Mouse (Mus musculus) midbrain, embryonic 13.5 days (tissue): ENCODE results near the gene Ralgps1. TPM values are rescaled to one million over a fixed set of nuclear protein-coding genes. Genes with fewer than 3 reads are reported as not detected.

Experiments used
- ATAC-seq: fragments of 200-750 bp; cut with Nextera tagmentation; 2 replicates; pipeline ENCODE4 v1.8.0; 2017; ENCODE audit warnings: mild to moderate bottlenecking, moderate TSS enrichment, moderate library complexity
- H3K27ac ChIP-seq: fragments of 300-500 bp; sonication (generic); 2 replicates; pipeline ENCODE4 v1.5.1; 2015; ENCODE audit warnings: inconsistent platforms, mild to moderate bottlenecking, moderate library complexity
- H3K27me3 ChIP-seq: fragments of 300-500 bp; sonication (generic); 2 replicates; pipeline ENCODE4 v1.6.1; 2015; ENCODE audit warnings: mild to moderate bottlenecking, inconsistent platforms
- H3K36me3 ChIP-seq: fragments of 300-500 bp; sonication (generic); 2 replicates; pipeline ENCODE4 v1.6.1; 2015; ENCODE audit warnings: mild to moderate bottlenecking, inconsistent platforms
- H3K4me1 ChIP-seq: fragments of 300-500 bp; sonication (generic); replicated peaks from 2 replicates; pipeline ENCODE4 v1.6.1; 2015; ENCODE audit warnings: inconsistent platforms
- H3K4me2 ChIP-seq: fragments of 300-500 bp; sonication (generic); replicated peaks from 2 replicates; pipeline ENCODE4 v1.6.1; 2015; ENCODE audit warnings: moderate library complexity, mild to moderate bottlenecking, inconsistent platforms
- H3K4me3 ChIP-seq: fragments of 300-500 bp; sonication (generic); replicated peaks from 2 replicates; pipeline ENCODE4 v1.5.1; 2015; ENCODE audit warnings: mild to moderate bottlenecking, inconsistent platforms
- H3K9ac ChIP-seq: fragments of 300-500 bp; sonication (generic); replicated peaks from 2 replicates; pipeline ENCODE4 v1.6.1; 2015; ENCODE audit warnings: mild to moderate bottlenecking, inconsistent platforms
- H3K9me3 ChIP-seq: fragments of 300-500 bp; sonication (generic); 2 replicates; pipeline ENCODE4 v1.6.1; 2016; ENCODE audit warnings: mild to moderate bottlenecking, inconsistent platforms
- WGBS: fragments of 180-500 bp; shearing (Covaris S2); methylation state at CpG from one replicate; pipeline ENCODE4 v1.1.7; 2015; 5-methylcytosine and 5-hydroxymethylcytosine counted together
- polyA plus RNA-seq: library from polyadenylated mRNA; unstranded; fragments of >200 nt; fragmentation: Nextera tagmentation; extraction: Ambion mirVana; gene quantifications from 2 replicates; pipeline ENCODE4 v1.2.1, GENCODE M21; 2015

Gene Ralgps1
- polyA plus RNA-seq, 1 experiment from 2014 or later: 37.0 TPM

DNA sequence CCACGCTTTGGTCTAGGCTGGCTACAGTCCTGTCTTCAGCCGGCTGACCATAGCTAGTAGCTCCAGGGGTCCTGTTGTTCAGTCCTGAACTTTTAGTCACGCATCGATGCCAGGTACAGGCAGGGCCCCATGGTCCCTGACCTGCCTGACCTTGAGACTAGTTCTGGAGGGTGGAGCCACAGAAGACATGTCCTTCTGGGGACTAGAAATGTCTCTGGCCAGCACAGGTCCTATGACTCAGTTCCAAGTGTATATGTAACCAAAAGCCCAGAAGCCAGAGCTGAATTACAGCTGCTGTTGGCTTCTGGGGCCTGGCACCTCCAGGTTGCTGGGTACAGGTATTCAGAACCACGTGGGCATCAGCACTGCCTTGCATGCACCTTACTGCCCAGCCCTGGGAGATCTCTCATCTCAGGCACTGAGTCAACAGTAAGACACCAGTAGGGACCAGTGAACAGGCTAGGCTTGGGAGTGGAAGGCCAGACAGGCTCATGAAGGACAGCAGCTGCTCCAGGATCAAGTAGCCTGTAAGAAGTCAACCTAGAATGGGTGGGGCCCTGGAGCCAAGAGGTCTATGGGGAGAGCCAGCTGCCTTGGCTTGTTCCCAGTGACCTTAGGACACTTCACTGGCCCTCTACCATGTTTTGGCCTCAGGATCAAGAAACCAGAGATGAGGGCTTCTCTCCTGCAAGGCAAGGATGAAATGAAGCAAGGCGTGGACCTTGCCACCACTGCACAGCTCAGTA lies 182.2 kb downstream of the Ralgps1 start:
- no peak overlapping the region for H3K9ac ChIP-seq
- H3K27me3 ChIP-seq: no peaks in the 10 kb centered on the region
- no peak overlapping the region for H3K4me2 ChIP-seq
- 79% methylated on average over 6 of the region's 6 CpGs for WGBS
- H3K4me3 ChIP-seq: no peak overlapping the region
- no peaks in the 10 kb centered on the region for H3K36me3 ChIP-seq
- no peak overlapping the region for H3K27ac ChIP-seq
- no peaks in the 10 kb centered on the region for H3K9me3 ChIP-seq
- no peak for ATAC-seq
- H3K4me1 ChIP-seq: no peaks in the 10 kb centered on the region; the same call in 1 of the 2 replicates

DNA sequence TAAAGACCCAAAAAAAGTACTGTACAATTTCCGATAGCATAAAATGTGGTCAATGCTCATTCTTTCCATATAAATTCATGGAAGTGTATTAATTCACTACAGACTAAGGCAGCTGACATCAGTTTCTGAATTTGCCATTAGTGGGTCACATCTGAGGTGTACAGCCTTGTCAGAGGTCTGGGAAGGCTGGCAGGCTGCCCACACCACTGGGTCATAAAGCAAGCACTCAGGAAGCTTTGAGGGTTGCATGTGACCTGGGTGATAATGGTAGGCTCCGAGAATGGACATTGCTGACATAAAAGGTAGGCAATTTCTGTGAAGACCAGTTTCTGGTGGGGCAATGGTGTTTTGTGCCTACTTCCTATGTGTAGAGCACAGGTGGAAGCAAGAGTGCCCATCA lies 183.4 kb downstream of the Ralgps1 start:
- Histone ChIP-seq H3K9ac (no peak overlapping the region), H3K36me3 (no peaks in the 10 kb centered on the region), H3K27me3 (no peaks in the 10 kb centered on the region), H3K4me2 (no peak overlapping the region), H3K9me3 (no peaks in the 10 kb centered on the region), H3K4me3 (no peak overlapping the region), H3K4me1 (no peaks in the 10 kb centered on the region; the same call in 1 of the 2 replicates), H3K27ac (no peak overlapping the region)
- 87% methylated on average over 2 of the region's 2 CpGs for WGBS
- ATAC-seq: no peak

DNA sequence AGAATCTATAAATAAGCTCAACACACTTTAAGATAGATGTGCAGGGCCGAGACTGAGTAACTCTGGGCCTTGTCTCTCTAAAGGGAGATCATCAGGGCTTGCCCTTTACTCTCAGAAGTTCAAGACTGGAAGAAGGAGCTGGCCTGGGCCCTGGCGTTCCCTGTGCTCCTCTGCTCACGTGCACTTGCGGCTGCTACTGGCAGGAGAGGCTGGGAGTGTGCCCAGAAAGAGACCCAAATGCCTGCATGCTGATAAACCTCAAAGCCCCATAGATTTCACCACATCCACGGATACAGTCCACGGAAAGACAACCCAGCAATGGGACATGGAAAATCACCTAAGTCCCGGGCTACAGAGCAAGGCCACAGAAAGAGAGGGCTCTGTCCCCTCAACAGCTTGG lies 184.8 kb downstream of the Ralgps1 start:
- H3K27ac ChIP-seq: 0 out of 2 replicates have a peak overlapping the region, but pooled peaks have one; percentile 39
- no peaks in the 10 kb centered on the region for H3K36me3 ChIP-seq
- H3K9me3 ChIP-seq: no peaks in the 10 kb centered on the region
- H3K4me2 ChIP-seq: no peak overlapping the region
- WGBS: 79% methylated on average over 7 of the region's 7 CpGs
- no peaks in the 10 kb centered on the region for H3K27me3 ChIP-seq
- H3K9ac ChIP-seq: no peak overlapping the region
- no peak overlapping the region for H3K4me3 ChIP-seq
- ATAC-seq: no peak
- no peaks in the 10 kb centered on the region; the same call in 1 of the 2 replicates for H3K4me1 ChIP-seq

DNA sequence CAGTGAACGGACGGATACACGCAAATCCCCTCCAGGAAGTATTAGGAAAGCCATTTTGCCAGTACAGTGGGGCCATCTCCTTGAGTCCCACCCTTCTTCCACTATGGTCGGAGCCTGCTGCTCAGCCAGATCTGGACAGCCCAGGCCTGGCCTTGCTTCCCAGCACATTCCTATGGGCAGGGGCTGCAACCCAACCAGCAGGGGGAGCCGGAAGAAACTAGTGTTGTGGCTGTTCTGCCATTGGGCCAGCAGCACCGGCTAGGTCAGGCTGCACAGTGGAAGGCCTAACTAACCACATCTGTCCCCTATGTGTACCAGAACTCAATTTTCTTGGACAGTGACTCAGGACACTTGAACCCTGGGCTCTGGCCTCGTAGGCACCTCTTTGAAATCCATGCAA lies 186.0 kb downstream of the Ralgps1 start:
- H3K36me3 ChIP-seq: no peaks in the 10 kb centered on the region
- no peak overlapping the region for H3K27ac ChIP-seq
- no peak overlapping the region for H3K4me2 ChIP-seq
- H3K4me1 ChIP-seq: peaks cover 1% of the 10 kb centered on the region
- H3K27me3 ChIP-seq: no peaks in the 10 kb centered on the region
- no peaks in the 10 kb centered on the region for H3K9me3 ChIP-seq
- no peak overlapping the region for H3K4me3 ChIP-seq
- H3K9ac ChIP-seq: no peak overlapping the region
- WGBS: 75% methylated on average over 7 of the region's 7 CpGs
- ATAC-seq: no peak

DNA sequence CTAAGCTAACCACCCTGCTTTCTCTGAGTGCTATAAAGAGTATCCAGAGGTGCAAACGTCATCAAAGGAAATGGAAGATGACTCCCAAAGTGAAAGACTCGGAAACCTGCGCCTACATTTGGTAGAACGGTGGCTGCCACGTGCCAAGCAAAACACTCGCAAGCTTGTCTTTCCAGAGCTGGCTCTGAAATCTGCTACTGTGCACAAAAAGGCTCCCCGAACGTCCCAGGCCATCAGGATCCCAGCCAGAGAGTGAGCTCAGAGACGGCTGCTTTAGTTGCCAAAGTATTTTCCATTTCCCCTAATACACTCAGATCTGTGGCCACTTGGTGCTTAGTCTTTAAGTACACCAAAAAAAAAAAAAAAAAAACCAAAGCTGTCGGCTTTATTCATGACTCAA lies 186.6 kb downstream of the Ralgps1 start:
- ATAC-seq: no peak
- Histone ChIP-seq H3K9me3 (no peaks in the 10 kb centered on the region), H3K4me3 (no peak overlapping the region), H3K4me2 (no peak overlapping the region), H3K27me3 (no peaks in the 10 kb centered on the region), H3K4me1 (peaks cover 8% of the 10 kb centered on the region), H3K36me3 (no peaks in the 10 kb centered on the region), H3K27ac (no peak overlapping the region), H3K9ac (no peak overlapping the region)
- 84% methylated on average over 10 of the region's 10 CpGs for WGBS

DNA sequence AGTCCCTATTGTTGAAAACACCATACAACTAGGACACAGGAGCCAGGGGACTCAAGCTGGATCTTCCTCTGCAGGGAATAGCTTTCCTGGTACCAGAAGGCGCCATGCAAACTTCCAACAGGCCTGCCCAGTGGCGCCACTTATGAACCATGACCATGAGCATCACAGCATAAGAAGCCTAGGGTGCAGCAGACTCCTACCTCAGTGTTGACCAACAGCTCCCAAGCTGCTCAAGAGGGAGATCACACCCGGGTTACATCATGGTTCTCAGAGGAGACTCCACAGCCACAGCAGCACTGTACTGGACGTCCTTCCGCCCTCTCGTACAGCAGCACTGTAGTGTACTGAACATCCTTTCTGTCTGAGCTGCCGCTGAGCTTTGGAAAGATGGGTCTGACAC lies 188.0 kb downstream of the Ralgps1 start:
- peaks cover 21% of the 10 kb centered on the region for H3K4me1 ChIP-seq
- H3K27ac ChIP-seq: no peak overlapping the region
- no peaks in the 10 kb centered on the region for H3K27me3 ChIP-seq
- WGBS: 95% methylated on average over 7 of the region's 7 CpGs
- no peak overlapping the region for H3K9ac ChIP-seq
- ATAC-seq: no peak
- H3K4me3 ChIP-seq: no peak overlapping the region
- H3K9me3 ChIP-seq: no peaks in the 10 kb centered on the region
- H3K4me2 ChIP-seq: no peak overlapping the region
- H3K36me3 ChIP-seq: no peaks in the 10 kb centered on the region

DNA sequence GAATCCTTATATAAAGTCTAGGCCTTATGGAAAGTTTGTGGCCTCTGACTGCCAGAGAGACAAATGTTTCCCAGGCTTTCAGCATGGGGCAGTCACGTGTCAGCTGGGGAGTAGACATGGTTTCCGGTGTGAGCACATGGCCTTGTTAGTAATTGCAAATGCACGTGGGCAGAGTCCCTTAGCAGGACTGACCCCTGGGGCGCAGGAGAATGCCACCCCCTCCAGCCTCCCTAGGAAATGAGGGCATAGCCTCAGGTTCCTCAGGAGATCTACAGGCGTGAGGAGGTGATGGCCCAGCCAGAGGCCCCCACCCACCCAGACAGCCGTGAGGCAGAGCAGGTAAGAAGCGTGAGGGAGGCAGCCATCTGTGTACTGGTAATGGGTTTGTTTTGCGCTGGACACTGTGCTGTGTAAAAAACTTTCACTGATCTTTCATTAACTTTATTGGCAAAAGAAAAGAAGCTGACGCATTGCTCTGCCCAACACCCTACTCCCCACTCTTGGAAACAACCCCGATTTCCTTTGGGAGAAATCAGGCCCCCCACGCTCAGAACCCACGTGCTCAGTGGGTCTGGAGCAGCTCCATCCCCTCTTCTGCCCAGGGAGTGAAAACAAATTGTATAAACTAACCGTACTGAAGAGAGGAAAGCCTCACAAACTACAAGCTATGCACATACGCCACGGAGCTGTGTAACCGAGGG lies 191.2 kb downstream of the Ralgps1 start:
- Histone ChIP-seq H3K36me3 (no peaks in the 10 kb centered on the region), H3K4me3 (no peak overlapping the region), H3K27ac (no peak overlapping the region), H3K9me3 (no peaks in the 10 kb centered on the region), H3K4me2 (no peak overlapping the region), H3K9ac (no peak overlapping the region), H3K27me3 (no peaks in the 10 kb centered on the region), H3K4me1 (peaks cover 34% of the 10 kb centered on the region)
- ATAC-seq: no peak
- 61% methylated on average over 16 of the region's 16 CpGs for WGBS

DNA sequence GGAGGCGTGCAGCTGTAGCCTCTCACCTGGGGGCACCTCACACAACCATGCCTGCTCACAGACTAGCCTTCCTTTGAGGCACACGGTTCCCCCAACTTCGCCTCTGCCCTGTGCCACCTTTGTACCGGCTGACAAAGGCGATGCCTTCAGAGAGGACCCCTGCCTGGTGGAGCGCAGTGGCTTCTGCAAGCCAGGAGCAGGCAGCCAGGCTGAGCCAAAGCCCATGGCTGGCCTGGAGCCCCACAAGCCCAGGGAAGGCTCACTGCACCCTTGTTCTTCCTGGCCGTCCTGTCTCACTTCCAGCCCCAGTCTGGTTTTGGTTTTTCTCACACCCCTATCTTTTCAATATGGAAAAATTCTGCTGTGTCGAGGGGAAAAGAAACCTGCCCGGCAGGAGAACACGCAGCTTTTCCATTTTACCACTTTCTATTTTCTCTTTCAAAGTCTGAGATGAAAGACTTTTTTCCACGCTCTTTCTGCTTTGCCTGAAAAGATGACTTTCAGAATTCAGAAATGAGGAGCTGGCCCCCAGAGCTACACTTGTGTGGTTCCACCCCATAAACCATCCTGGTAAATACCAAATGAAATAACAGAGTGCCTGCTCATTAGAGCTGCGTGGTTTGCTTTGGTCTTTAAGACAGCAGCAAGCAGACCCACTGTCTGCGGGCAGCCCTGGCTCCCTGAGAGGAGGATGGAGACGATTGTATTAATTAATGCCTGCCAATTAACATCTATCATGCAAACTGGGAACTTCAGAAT lies 191.9 kb downstream of the Ralgps1 start:
- H3K27me3 ChIP-seq: no peaks in the 10 kb centered on the region
- no peak overlapping the region for H3K4me3 ChIP-seq
- H3K36me3 ChIP-seq: no peaks in the 10 kb centered on the region
- no peak overlapping the region for H3K4me2 ChIP-seq
- 42% methylated on average over 14 of the region's 14 CpGs for WGBS
- no peak for ATAC-seq
- peaks cover 36% of the 10 kb centered on the region for H3K4me1 ChIP-seq
- no peaks in the 10 kb centered on the region for H3K9me3 ChIP-seq
- H3K27ac ChIP-seq: peak overlapping the region; percentile 31; the same call in 1 of the 2 replicates
- H3K9ac ChIP-seq: no peak overlapping the region

DNA sequence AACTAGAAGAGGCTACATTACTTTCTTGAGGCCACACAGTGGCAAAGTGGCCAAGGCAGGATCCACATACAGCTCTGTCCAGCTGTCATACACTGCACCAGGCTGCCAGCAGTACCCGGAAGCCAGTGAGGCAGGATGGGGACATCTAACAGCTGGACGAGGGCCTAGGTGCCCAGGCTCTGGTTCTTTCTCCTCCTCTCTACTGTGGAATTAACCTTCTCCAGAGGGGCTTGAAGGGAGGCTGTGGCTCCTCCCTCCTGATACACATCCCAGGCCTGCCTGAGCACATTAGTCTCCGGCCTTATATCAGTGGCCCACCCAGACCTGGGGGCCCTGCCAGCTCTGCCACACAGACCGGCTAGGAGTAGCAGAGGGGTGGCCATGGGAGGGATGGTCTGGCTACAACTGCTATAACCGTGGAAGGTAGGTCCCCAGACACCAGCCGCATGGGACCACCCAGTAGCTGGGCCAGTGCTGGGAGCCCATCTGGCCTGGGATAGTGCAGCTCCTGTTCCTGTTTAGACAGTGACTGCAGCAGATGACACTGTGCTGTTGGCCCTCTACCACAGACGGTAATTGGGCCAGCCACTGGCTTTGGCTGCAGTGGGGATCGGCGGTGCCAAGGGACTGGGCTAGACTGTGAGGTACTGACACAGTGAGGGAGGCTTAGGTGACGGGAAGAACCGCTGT lies 192.9 kb downstream of the Ralgps1 start:
- WGBS: 61% methylated on average over 11 of the region's 11 CpGs
- Histone ChIP-seq H3K9me3 (no peaks in the 10 kb centered on the region), H3K27ac (no peak overlapping the region), H3K4me3 (no peak overlapping the region), H3K27me3 (no peaks in the 10 kb centered on the region), H3K4me1 (peaks cover 38% of the 10 kb centered on the region), H3K36me3 (peaks cover 7% of the 10 kb centered on the region), H3K4me2 (no peak overlapping the region), H3K9ac (no peak overlapping the region)
- ATAC-seq: peak; percentile 57; the same call in 1 of the 2 replicates

DNA sequence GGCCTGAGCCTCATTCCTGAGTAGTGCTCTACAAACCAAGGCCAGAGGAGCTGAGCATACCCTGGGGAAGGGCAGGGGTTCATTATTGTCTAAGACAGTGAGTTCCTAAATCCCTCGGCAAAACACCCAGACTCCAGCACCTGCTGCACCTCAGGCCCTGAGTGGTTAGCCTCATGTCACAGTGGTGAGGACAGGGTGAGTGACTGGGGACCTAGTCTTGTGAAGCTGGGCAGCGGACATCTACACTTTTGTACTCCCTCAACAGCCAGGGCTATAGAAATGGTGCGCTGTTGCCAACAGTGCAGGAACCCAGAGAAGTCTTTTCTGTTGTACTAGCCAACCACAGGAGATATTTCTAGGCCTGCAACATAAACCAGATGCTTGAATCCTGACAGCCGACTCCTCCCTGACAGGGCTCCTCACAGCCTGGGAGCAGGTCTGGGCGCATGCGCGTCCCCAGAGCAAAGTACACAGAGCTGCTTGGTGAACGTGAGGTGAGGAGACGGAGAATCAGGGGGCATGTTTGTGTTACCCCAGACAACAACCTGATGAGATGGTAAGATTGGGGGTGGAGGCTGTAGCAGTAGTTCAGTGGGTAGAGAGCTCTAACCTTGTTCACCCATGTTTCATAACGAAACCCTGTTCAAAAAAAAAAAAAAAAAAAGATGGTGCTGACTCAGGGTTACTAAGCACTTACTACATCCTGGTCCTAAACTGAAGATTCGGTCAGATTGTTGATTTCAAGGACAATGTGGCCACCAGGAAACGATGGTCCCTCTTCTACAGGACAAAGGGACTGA lies 193.6 kb downstream of the Ralgps1 start:
- Histone ChIP-seq H3K36me3 (peaks cover 14% of the 10 kb centered on the region), H3K4me2 (no peak overlapping the region), H3K4me1 (peaks cover 38% of the 10 kb centered on the region), H3K27ac (no peak overlapping the region), H3K9me3 (no peaks in the 10 kb centered on the region), H3K9ac (no peak overlapping the region), H3K27me3 (no peaks in the 10 kb centered on the region), H3K4me3 (no peak overlapping the region)
- WGBS: 90% methylated on average over 12 of the region's 12 CpGs
- ATAC-seq: no peak

DNA sequence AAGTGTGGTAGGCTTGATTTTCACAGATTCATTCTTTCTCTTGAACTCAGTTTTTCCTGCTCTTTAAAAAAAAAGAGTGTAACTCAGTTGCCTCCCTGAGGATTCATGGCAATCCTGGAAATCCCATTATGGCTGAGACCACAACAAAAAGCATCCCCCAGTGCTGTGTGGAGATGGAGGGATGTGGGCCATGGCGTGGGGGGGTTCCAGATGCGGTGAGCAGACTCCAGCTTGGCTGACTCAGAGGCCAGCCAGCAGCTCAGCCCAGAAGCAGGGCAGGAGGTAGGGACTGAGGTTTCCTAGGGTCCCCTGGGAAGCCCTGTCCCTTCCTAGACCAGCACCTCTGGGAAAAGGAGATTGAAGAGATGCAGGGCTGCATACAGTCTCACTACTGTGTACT lies 194.4 kb downstream of the Ralgps1 start:
- WGBS: 43% methylated on average over 2 of the region's 2 CpGs
- no peak for ATAC-seq

More for the DNA sequence above, 194.4 kb downstream of the Ralgps1 start:
- H3K36me3 ChIP-seq: peaks cover 22% of the 10 kb centered on the region
- H3K9me3 ChIP-seq: no peaks in the 10 kb centered on the region
- H3K4me3 ChIP-seq: no peak overlapping the region
- no peak overlapping the region for H3K4me2 ChIP-seq
- H3K4me1 ChIP-seq: peaks cover 38% of the 10 kb centered on the region
- no peak overlapping the region for H3K9ac ChIP-seq
- no peaks in the 10 kb centered on the region for H3K27me3 ChIP-seq
- no peak overlapping the region for H3K27ac ChIP-seq
